Mouse (Mus musculus) spleen, adult 2 months (tissue): ENCODE data around the gene Ctdspl.

Source experiments
- CTCF ChIP-seq: fragments of 200-500 bp; IDR thresholded peaks from 2 replicates; pipeline ENCODE4 v1.5.1; 2011; ENCODE audit warnings: mild to moderate bottlenecking, inconsistent platforms; ENCODE audit not compliant: insufficient read depth, insufficient read length, insufficient replicate concordance; ENCODE audit errors: extremely low read depth
- POLR2A ChIP-seq: fragments of 200-500 bp; IDR thresholded peaks from 2 replicates; pipeline ENCODE4 v1.6.1; 2011; ENCODE audit warnings: low read depth, low read length, inconsistent platforms

DNA sequence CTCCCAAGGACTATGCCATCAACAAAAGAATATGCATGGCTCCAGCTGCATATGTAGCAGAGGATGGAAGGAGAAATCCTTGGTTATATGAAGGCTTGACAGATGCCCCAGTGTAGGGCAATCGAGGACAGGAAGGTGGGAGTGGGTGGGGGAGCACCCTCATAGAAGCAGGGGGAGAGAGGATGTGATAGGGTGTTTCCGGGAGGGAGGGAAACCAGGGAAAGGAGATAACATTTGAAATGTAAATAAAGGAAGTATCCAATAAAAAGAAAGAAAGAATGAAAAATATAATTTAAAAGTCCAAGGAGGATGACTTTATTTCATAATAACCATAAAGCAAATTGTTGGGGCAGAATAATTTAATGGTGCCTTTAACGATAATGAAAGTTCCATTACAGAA is 12.6 kb upstream of the Ctdspl start:
- TF ChIP-seq POLR2A (no peak), CTCF (no peak)
